Comparison of ENCODE assay signal across 30 mouse cellular contexts in genomic region chr2:37988301-37988700, GRCm38 (mm10).
"Had no signal": no experiment of that assay in that cellular context is flagged by ENCODE, and none has a peak within 500 bp of the region (broad histone marks: within the 10 kb centered on the region; RNA-seq: fewer than 3 reads in every experiment).

No protein-coding gene starts in this region.

- H3K36me3 ChIP-seq: limb, embryonic 10.5 days; limb, embryonic 12.5 days; limb, embryonic 13.5 days; limb, embryonic 15.5 days; liver, embryonic 13.5 days; liver, embryonic 15.5 days; lung, embryonic 15.5 days; midbrain, embryonic 10.5 days; midbrain, embryonic 12.5 days; midbrain, embryonic 13.5 days; midbrain, embryonic 15.5 days; neural tube, embryonic 12.5 days had no signal

- H3K9ac ChIP-seq: limb, embryonic 12.5 days; limb, embryonic 13.5 days; limb, embryonic 15.5 days; liver, embryonic 13.5 days; liver, embryonic 14.5 days; liver, embryonic 15.5 days; lung, embryonic 14.5 days; lung, embryonic 15.5 days; midbrain, embryonic 12.5 days; midbrain, embryonic 13.5 days; midbrain, embryonic 15.5 days; neural tube, embryonic 12.5 days had no signal

- H3K4me2 ChIP-seq: limb, embryonic 12.5 days; limb, embryonic 13.5 days; limb, embryonic 15.5 days; liver, embryonic 11.5 days; liver, embryonic 13.5 days; liver, embryonic 15.5 days; lung, embryonic 14.5 days; lung, embryonic 15.5 days; midbrain, embryonic 11.5 days; midbrain, embryonic 12.5 days; midbrain, embryonic 13.5 days; midbrain, embryonic 15.5 days; neural tube, embryonic 12.5 days had no signal

- H3K4me1 ChIP-seq: liver, embryonic 15.5 days; lung, embryonic 15.5 days; neural tube, embryonic 12.5 days had no signal

- H3K27me3 ChIP-seq: limb, embryonic 15.5 days; liver, embryonic 13.5 days; liver, embryonic 15.5 days; lung, embryonic 15.5 days; megakaryocyte, embryonic 14.5 days; midbrain, embryonic 12.5 days; midbrain, embryonic 13.5 days; midbrain, embryonic 15.5 days; neural tube, embryonic 12.5 days had no signal

- H3K4me3 ChIP-seq: limb, embryonic 10.5 days; limb, embryonic 12.5 days; limb, embryonic 13.5 days; limb, embryonic 15.5 days; liver, embryonic 13.5 days; liver, embryonic 15.5 days; lung, embryonic 15.5 days; megakaryocyte, embryonic 14.5 days; midbrain, embryonic 10.5 days; midbrain, embryonic 12.5 days; midbrain, embryonic 13.5 days; midbrain, embryonic 15.5 days; myocyte; neural tube, embryonic 12.5 days had no signal

- ATAC-seq: lung, postnatal 0 days; midbrain, embryonic 13.5 days; midbrain, embryonic 15.5 days; midbrain, embryonic 16.5 days had no signal

- H3K9me3 ChIP-seq: limb, embryonic 10.5 days; limb, embryonic 12.5 days; limb, embryonic 13.5 days; limb, embryonic 15.5 days; liver, embryonic 13.5 days; liver, embryonic 15.5 days; lung, embryonic 15.5 days; megakaryocyte, embryonic 14.5 days; midbrain, embryonic 10.5 days; midbrain, embryonic 12.5 days; midbrain, embryonic 13.5 days; midbrain, embryonic 15.5 days; neural tube, embryonic 12.5 days had no signal

- H3K27ac ChIP-seq: limb, embryonic 10.5 days; limb, embryonic 12.5 days; limb, embryonic 13.5 days; limb, embryonic 15.5 days; liver, embryonic 13.5 days; liver, embryonic 14.5 days; liver, embryonic 15.5 days; lung, embryonic 15.5 days; macrophage; midbrain, embryonic 10.5 days; midbrain, embryonic 12.5 days; midbrain, embryonic 13.5 days; midbrain, embryonic 15.5 days; neural tube, embryonic 12.5 days had no signal

- DNase-seq: left cerebral cortex, postnatal 4 days; liver; liver, embryonic 13.5 days; lung, adult 18-20 months; lung, adult 2 months; lung, embryonic 14.5 days; lung, postnatal 10 days; lung, postnatal 14 days; lung, postnatal 36 days; lung, postnatal 4 days; midbrain, embryonic 14.5 days had no signal
